Mouse (Mus musculus): ENCODE measurements at regions not wholly inside any gene's neighbourhood (a gene's known extent, or its start where the extent isn't known, plus 50 kb on each side); places are given as distances from the start of the nearest gene placed in this dataset. TPM values are rescaled to one million over a fixed set of nuclear protein-coding genes. Genes with fewer than 3 reads are reported as not detected.

DNA sequence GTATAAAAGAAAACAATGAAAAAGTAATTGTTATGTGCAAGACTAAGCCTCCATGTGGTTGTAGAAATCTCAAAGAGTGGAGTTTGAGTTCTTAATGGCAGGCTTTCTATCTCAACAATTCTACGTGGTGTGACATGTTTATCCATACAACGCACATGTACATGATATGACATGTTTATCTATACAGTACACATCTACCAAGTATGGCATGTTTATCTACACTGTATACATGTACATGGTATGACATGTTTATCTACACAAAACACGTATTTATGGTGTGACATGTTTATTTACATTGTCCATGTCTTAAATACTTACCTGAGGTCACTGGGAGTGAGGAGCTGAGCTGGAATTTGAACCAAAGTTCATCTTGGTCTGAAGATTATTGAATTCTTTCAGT lies 57.4 kb upstream of the Dapk1 start:
- no peaks in the 10 kb centered on the region for H3K36me3 ChIP-seq
- no peak for ATAC-seq
- no peak overlapping the region for H3K9ac ChIP-seq (replicated peaks)
- no peaks in the 10 kb centered on the region for H3K27me3 ChIP-seq
- 95% methylated on average over 3 of the region's 3 CpGs for WGBS
- H3K4me1 ChIP-seq (replicated peaks) = no peaks in the 10 kb centered on the region; the same call in 1 of the 2 replicates
- H3K4me3 ChIP-seq (replicated peaks) = no peak overlapping the region
- no peak overlapping the region for H3K27ac ChIP-seq
- H3K9me3 ChIP-seq = no peaks in the 10 kb centered on the region
- no peak overlapping the region for H3K4me2 ChIP-seq (replicated peaks)

DNA sequence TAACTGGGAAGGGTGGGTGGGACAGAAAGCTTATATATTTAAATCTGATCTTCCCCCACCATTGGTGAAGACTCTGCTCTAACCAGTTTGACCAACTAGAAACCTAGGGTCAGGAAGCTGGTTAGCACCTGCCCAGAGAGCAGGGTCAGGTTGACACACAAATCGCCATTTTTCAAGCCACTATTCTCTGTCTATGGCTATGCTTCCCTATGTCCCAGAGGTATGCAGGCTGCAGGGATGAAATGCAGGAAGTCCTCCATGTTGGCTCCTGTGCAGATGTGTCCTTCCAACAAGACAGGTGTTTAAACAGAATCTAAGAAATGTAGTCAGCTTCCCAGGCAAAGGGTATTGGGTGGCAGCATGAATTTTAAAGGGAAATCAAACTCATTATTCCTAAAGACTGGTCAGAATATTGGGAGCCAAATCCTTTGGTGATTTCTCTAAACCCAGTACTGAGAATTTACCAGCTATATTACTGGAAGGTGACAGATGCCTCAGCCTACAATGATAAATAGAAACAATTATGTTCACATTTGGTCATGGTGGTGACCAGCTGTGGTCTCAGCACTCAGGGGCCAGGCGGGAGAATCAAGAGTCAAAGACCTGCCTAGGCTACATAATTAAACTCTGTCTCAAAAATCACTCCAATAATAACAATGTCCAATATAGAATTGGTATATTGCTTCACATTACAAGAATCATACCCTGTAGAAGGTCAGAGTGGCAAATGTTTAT lies 55.6 kb upstream of the Dapk1 start:
- ATAC-seq = no peak
- H3K4me3 ChIP-seq (replicated peaks) = no peak overlapping the region
- H3K4me2 ChIP-seq (replicated peaks) = no peak overlapping the region
- H3K9me3 ChIP-seq = no peaks in the 10 kb centered on the region
- H3K27me3 ChIP-seq = no peaks in the 10 kb centered on the region
- H3K4me1 ChIP-seq (replicated peaks) = no peaks in the 10 kb centered on the region; the same call in 1 of the 2 replicates
- WGBS = 67% methylated on average over 2 of the region's 2 CpGs
- H3K36me3 ChIP-seq = no peaks in the 10 kb centered on the region
- no peak overlapping the region for H3K27ac ChIP-seq
- no peak overlapping the region for H3K9ac ChIP-seq (replicated peaks)

Small RNAs in the stretch of these regions (microRNA-seq; reads per million reads assigned to microRNA genes)
- gene Gm24999 (not detected), gene Gm25000 (not detected)
